Mouse (Mus musculus): Measurements from ENCODE around the gene Fam81b. TPM values are rescaled to one million over a fixed set of nuclear protein-coding genes. Genes with fewer than 3 reads are reported as not detected.

Gene Fam81b
- polyA plus RNA-seq, 1 experiment, result not detected

DNA sequence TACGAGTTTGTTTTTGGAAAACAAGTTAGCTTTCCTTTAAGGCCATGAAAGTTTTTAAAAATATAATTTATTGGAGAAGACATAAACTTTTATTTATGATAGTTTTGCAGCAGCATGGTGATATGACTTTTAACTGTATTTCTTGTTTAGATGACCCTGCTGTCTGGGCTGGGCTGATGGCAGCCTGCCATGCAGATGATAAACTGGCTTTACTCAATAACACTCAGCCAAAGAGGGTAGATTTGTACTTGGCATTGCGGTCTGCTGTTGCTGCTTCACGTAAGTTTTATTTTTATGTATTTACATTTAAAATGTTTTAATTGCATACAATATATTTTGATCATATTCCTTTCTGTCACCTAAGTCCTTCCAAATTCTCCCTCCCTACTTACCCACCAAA is 147.8 kb downstream of the Fam81b start:
- Histone ChIP-seq H3K27me3 (ENCODE audit: control insufficient read depth, insufficient read depth, low read length, poor library complexity, severe bottlenecking) (no peaks in the 10 kb centered on the region), H3K27ac (ENCODE audit: insufficient read depth, low read length) (no peak overlapping the region), H3K4me1 (ENCODE audit: control insufficient read depth, insufficient read depth, low read length) (no peaks in the 10 kb centered on the region), H3K4me3 (ENCODE audit: low read depth, low read length) (no peak overlapping the region), H3K9me3 (replicated peaks; ENCODE audit: control insufficient read depth, insufficient read depth, low read length, poor library complexity, severe bottlenecking) (no peaks in the 10 kb centered on the region), H3K36me3 (ENCODE audit: control insufficient read depth, insufficient read depth, low read length, poor library complexity, severe bottlenecking) (peaks cover 3% of the 10 kb centered on the region), H3K9ac (ENCODE audit: low read depth, poor library complexity, severe bottlenecking) (no peak overlapping the region)
- TF ChIP-seq CTCF (IDR thresholded peaks at IDR 0.05; ENCODE audit: low read depth, low read length), result no peak
- no peak for TF ChIP-seq EP300 (IDR thresholded peaks at IDR 0.05; ENCODE audit: insufficient read depth, low read depth, low read length)
- TF ChIP-seq POLR2A (IDR thresholded peaks at IDR 0.05; ENCODE audit: insufficient read depth, low read length), result no peak

Other genes with a start within 250 kb of the Fam81b start
- not detected in 2 replicates for gene Gpr150, start 248.1 kb downstream of the Fam81b start, polyA plus RNA-seq (2011; ENCODE audit: insufficient read depth, insufficient read length, low read depth, missing spikeins)
- 5.4 and 9.9 TPM in 2 replicates for gene Arsk, start 206.4 kb downstream of the Fam81b start, polyA plus RNA-seq (2011; ENCODE audit: insufficient read depth, insufficient read length, low read depth, missing spikeins)
- 29.2 and 30.0 TPM in 2 replicates for gene Ttc37, start 206.3 kb downstream of the Fam81b start, polyA plus RNA-seq (2011; ENCODE audit: insufficient read depth, insufficient read length, low read depth, missing spikeins)
- 0.64 TPM in 1 of 2 replicates, not detected in the other for gene Mctp1, start 79.5 kb upstream of the Fam81b start, polyA plus RNA-seq (2011; ENCODE audit: insufficient read depth, insufficient read length, low read depth, missing spikeins)

All from ES-Bruce4 (cell line).